Mouse (Mus musculus) olfactory bulb, adult 2 months (tissue): Measurements from ENCODE around the gene Ephb2.

Experiments
- CTCF ChIP-seq: fragments of 200-500 bp; IDR thresholded peaks from 2 replicates; pipeline ENCODE4 v1.5.1; 2012; ENCODE audit warnings: low read depth, mild to moderate bottlenecking, low read length, moderate library complexity; ENCODE audit not compliant: insufficient read depth
- POLR2A ChIP-seq: fragments of 200-500 bp; IDR thresholded peaks from 2 replicates; pipeline ENCODE4 v1.6.1; 2012; ENCODE audit warnings: mild to moderate bottlenecking, low read depth, low read length, moderate library complexity; ENCODE audit not compliant: insufficient read depth

- TF ChIP-seq POLR2A (no peak), CTCF (no peak)
Measured at GRCm38 (mm10) chr4:136838462-136838861, 2.7 kb upstream of the Ephb2 start.
